Mouse (Mus musculus) cortical plate, adult 2 months (tissue): ENCODE measurements around the gene Spast.

Experiments
- CTCF ChIP-seq: fragments of 200-500 bp; IDR thresholded peaks from 2 replicates; pipeline ENCODE4 v1.5.1; 2011; ENCODE audit warnings: mild to moderate bottlenecking, control low read depth, low read length; ENCODE audit not compliant: insufficient read depth; ENCODE audit errors: extremely low read depth
- POLR2A ChIP-seq: fragments of 200-500 bp; IDR thresholded peaks from 2 replicates; pipeline ENCODE4 v1.6.1; 2011; ENCODE audit warnings: mild to moderate bottlenecking, low read length, control low read depth; ENCODE audit not compliant: insufficient read depth; ENCODE audit errors: extremely low read depth

GRCm38 (mm10) chr17:74290198-74290597, 48.6 kb upstream of the Spast start:
- TF ChIP-seq CTCF (no peak), POLR2A (no peak)
